Mouse (Mus musculus) heart, embryonic 16.5 days (tissue): ENCODE measurements around the gene Cacna2d2. TPM values are rescaled to one million over a fixed set of nuclear protein-coding genes. Genes with fewer than 3 reads are reported as not detected.
"Not testable (repeated sequence)": the region's sequence is repeated elsewhere in the genome, so short reads cannot be mapped to it uniquely, and the experiment has no call there.

ENCODE experiments used
- ATAC-seq: fragments of 200-750 bp; cut with Nextera tagmentation; replicated peaks from 2 replicates; pipeline ENCODE4 v1.8.0; 2017; ENCODE audit warnings: moderate number of reproducible peaks; ENCODE audit not compliant: insufficient read depth, low FRiP score; ENCODE audit errors: extremely low read depth
- H3K27ac ChIP-seq: fragments of 300-500 bp; sonication (generic); 2 replicates; pipeline ENCODE4 v1.5.1; 2014; ENCODE audit warnings: mild to moderate bottlenecking, low read length, control low read depth, moderate library complexity
- H3K27me3 ChIP-seq: fragments of 300-500 bp; sonication (generic); 2 replicates; pipeline ENCODE4 v1.6.1; 2014; ENCODE audit warnings: low read length, mixed read lengths; ENCODE audit not compliant: control insufficient read depth, insufficient read depth
- H3K36me3 ChIP-seq: fragments of 300-500 bp; sonication (generic); 2 replicates; pipeline ENCODE4 v1.6.1; 2014; ENCODE audit not compliant: control insufficient read depth, insufficient read depth
- H3K4me1 ChIP-seq: fragments of 300-500 bp; sonication (generic); 2 replicates; pipeline ENCODE4 v1.6.1; 2014; ENCODE audit warnings: low read length, mixed read lengths; ENCODE audit not compliant: control insufficient read depth, insufficient read depth
- H3K4me2 ChIP-seq: fragments of 300-500 bp; sonication (generic); 2 replicates; pipeline ENCODE4 v1.6.1; 2014; ENCODE audit warnings: low read depth, mild to moderate bottlenecking, control low read depth, low read length
- H3K4me3 ChIP-seq: fragments of 300-500 bp; sonication (generic); 2 replicates; pipeline ENCODE4 v1.5.1; 2014; ENCODE audit warnings: mild to moderate bottlenecking, control low read depth, low read length
- H3K9ac ChIP-seq: fragments of 300-500 bp; sonication (generic); 2 replicates; pipeline ENCODE4 v1.6.1; 2014; ENCODE audit warnings: low read length, control low read depth
- H3K9me3 ChIP-seq: fragments of 300-500 bp; sonication (generic); replicated peaks from 2 replicates; pipeline ENCODE4 v1.6.1; 2016; ENCODE audit warnings: low read length; ENCODE audit not compliant: control insufficient read depth
- WGBS: fragments of 180-500 bp; shearing (Covaris S2); extraction: QIAGEN DNeasy Blood & Tissue Kit; methylation state at CpG from one replicate; pipeline ENCODE4 v1.1.7; 2014; 5-methylcytosine and 5-hydroxymethylcytosine counted together
- polyA plus RNA-seq: library from polyadenylated mRNA; unstranded; fragments of >200 nt; fragmentation: Nextera tagmentation; extraction: Ambion mirVana; gene quantifications from 2 replicates; pipeline ENCODE4 v1.2.1, GENCODE M21; 2015

The Cacna2d2 gene
- polyA plus RNA-seq, 1 experiment from 2014 or later = 2.6 TPM

GRCm38 (mm10) chr9:107554319-107554825, 155.0 kb downstream of the Cacna2d2 start:
- H3K27ac ChIP-seq = peak overlapping the region; percentile 98
- no peaks in the 10 kb centered on the region for H3K9me3 ChIP-seq
- WGBS = under 1% methylated on average over 53 of the region's 53 CpGs
- peaks cover 22% of the 10 kb centered on the region for H3K36me3 ChIP-seq
- ATAC-seq = peak; percentile 91
- H3K27me3 ChIP-seq = peaks cover 8% of the 10 kb centered on the region
- H3K4me2 ChIP-seq = peak overlapping the region; percentile 91
- H3K4me1 ChIP-seq = peaks cover 29% of the 10 kb centered on the region
- H3K9ac ChIP-seq = peak overlapping the region; percentile 96
- H3K4me3 ChIP-seq = peak overlapping the region; percentile 70

- H3K4me1 ChIP-seq = peaks cover 29% of the 10 kb centered on the region
- H3K9me3 ChIP-seq = no peaks in the 10 kb centered on the region
- H3K4me3 ChIP-seq = peak overlapping the region; percentile 70
- H3K4me2 ChIP-seq = peak overlapping the region; percentile 83
- peaks cover 29% of the 10 kb centered on the region for H3K36me3 ChIP-seq
- H3K27ac ChIP-seq = peak overlapping the region; percentile 98
- peak overlapping the region; percentile 96 for H3K9ac ChIP-seq
- peak; percentile 12 for ATAC-seq
- under 1% methylated on average over 23 of the region's 23 CpGs for WGBS
- peaks cover 6% of the 10 kb centered on the region for H3K27me3 ChIP-seq
These were observed 155.6 kb downstream of the Cacna2d2 start for GRCm38 (mm10) chr9:107555031-107555457.

- peaks cover under 1% of the 10 kb centered on the region for H3K27me3 ChIP-seq
- peak overlapping the region; percentile 96 for H3K9ac ChIP-seq
- 24% methylated on average over 2 of the region's 2 CpGs for WGBS
- peak overlapping the region; percentile 83 for H3K4me2 ChIP-seq
- H3K4me1 ChIP-seq = peaks cover 28% of the 10 kb centered on the region
- ATAC-seq = no peak
- peaks cover 35% of the 10 kb centered on the region for H3K36me3 ChIP-seq
- peak overlapping the region; percentile 70 for H3K4me3 ChIP-seq
- peak overlapping the region; percentile 98 for H3K27ac ChIP-seq
- H3K9me3 ChIP-seq = no peaks in the 10 kb centered on the region
These were observed 156.3 kb downstream of the Cacna2d2 start for GRCm38 (mm10) chr9:107555701-107556100.

- H3K4me2 ChIP-seq = peak overlapping the region; percentile 83
- peaks cover 39% of the 10 kb centered on the region for H3K36me3 ChIP-seq
- H3K4me1 ChIP-seq = peaks cover 23% of the 10 kb centered on the region
- H3K9ac ChIP-seq = peak overlapping the region; percentile 96
- no peak for ATAC-seq
- no peak overlapping the region for H3K27ac ChIP-seq
- no peaks in the 10 kb centered on the region for H3K27me3 ChIP-seq
- no peaks in the 10 kb centered on the region for H3K9me3 ChIP-seq
- peak overlapping the region; percentile 70 for H3K4me3 ChIP-seq
- 54% methylated on average over 3 of the region's 3 CpGs for WGBS
These were observed 156.9 kb downstream of the Cacna2d2 start for GRCm38 (mm10) chr9:107556346-107556745.

GRCm38 (mm10) chr9:107563029-107563581, 163.7 kb downstream of the Cacna2d2 start, which contains the start of gene Tusc2:
Gene Tusc2 (plus strand): TSS chr9:107563255.
- peak within 1 kb of the TSS; percentile 96 for H3K4me3 ChIP-seq
- peak within 1 kb of the TSS; percentile 90 for H3K9ac ChIP-seq
- no peaks in the 10 kb centered on the region for H3K27me3 ChIP-seq
- 0% methylated on average over 44 of the region's 46 CpGs for WGBS
- peak; percentile 92 for ATAC-seq
- H3K4me2 ChIP-seq = peak within 1 kb of the TSS; percentile 88
- H3K4me1 ChIP-seq = peaks cover 18% of the 10 kb centered on the region
- no peaks in the 10 kb centered on the region for H3K9me3 ChIP-seq
- H3K27ac ChIP-seq = peak within 1 kb of the TSS; percentile 71
- H3K36me3 ChIP-seq = peaks cover 37% of the 10 kb centered on the region

- not testable (repeated sequence) for H3K9ac ChIP-seq, H3K9me3 ChIP-seq, H3K4me3 ChIP-seq, ATAC-seq, H3K27me3 ChIP-seq
- H3K4me1 ChIP-seq = peaks cover 26% of the 10 kb centered on the region
- peaks cover 14% of the 10 kb centered on the region for H3K36me3 ChIP-seq
- peak overlapping the region; percentile 18; the same call in 1 of the 2 replicates for H3K4me2 ChIP-seq
- 43% methylated on average over 5 of the region's 5 CpGs for WGBS
- peak overlapping the region; percentile 9 for H3K27ac ChIP-seq
These were observed 166.1 kb downstream of the Cacna2d2 start for GRCm38 (mm10) chr9:107565556-107565955.

GRCm38 (mm10) chr9:107566041-107566709, 166.8 kb downstream of the Cacna2d2 start:
- peak overlapping the region; percentile 0; the same call in 1 of the 2 replicates for H3K4me3 ChIP-seq
- WGBS = 50% methylated on average over 15 of the region's 15 CpGs
- no peak overlapping the region for H3K9ac ChIP-seq
- peaks cover 10% of the 10 kb centered on the region for H3K36me3 ChIP-seq
- peak overlapping the region; percentile 93 for H3K27ac ChIP-seq
- no peaks in the 10 kb centered on the region for H3K9me3 ChIP-seq
- H3K4me2 ChIP-seq = peak overlapping the region; percentile 18; the same call in 1 of the 2 replicates
- ATAC-seq = no peak
- no peaks in the 10 kb centered on the region for H3K27me3 ChIP-seq
- H3K4me1 ChIP-seq = peaks cover 32% of the 10 kb centered on the region

GRCm38 (mm10) chr9:107566855-107567254, 167.4 kb downstream of the Cacna2d2 start:
- H3K36me3 ChIP-seq = peaks cover 8% of the 10 kb centered on the region
- H3K27ac ChIP-seq = peak overlapping the region; percentile 93
- peaks cover 38% of the 10 kb centered on the region for H3K4me1 ChIP-seq
- H3K4me2 ChIP-seq = peak overlapping the region; percentile 75; the same call in 1 of the 2 replicates
- H3K27me3 ChIP-seq = no peaks in the 10 kb centered on the region
- H3K4me3 ChIP-seq = peak overlapping the region; percentile 0; the same call in 1 of the 2 replicates
- ATAC-seq = peak; percentile 28
- H3K9ac ChIP-seq = no peak overlapping the region
- WGBS = 57% methylated on average over 3 of the region's 3 CpGs
- no peaks in the 10 kb centered on the region for H3K9me3 ChIP-seq
